Mouse (Mus musculus): ENCODE measurements around the gene Snx11.
A peak's percentile ranks its signal among the peaks of the same experiment; 100 is the strongest.

Gene Snx11

GRCm38 (mm10) chr11:96761984-96762383, 15.4 kb downstream of the Snx11 start:
- no peak for DNase-seq

GRCm38 (mm10) chr11:96760042-96760441, 17.3 kb downstream of the Snx11 start:
- DNase-seq, result peak; percentile 69

- DNase-seq, result no peak
Observed at GRCm38 (mm10) chr11:96758402-96758801, 19.0 kb downstream of the Snx11 start.

- no peak for DNase-seq
Observed at GRCm38 (mm10) chr11:96757421-96757820, 19.9 kb downstream of the Snx11 start.

GRCm38 (mm10) chr11:96755298-96755697, 22.1 kb downstream of the Snx11 start:
- DNase-seq, result no peak

- DNase-seq, result no peak
Observed at GRCm38 (mm10) chr11:96747555-96747954, 29.8 kb downstream of the Snx11 start.

- DNase-seq, result no peak
Observed at GRCm38 (mm10) chr11:96746648-96747047, 30.7 kb downstream of the Snx11 start.

- no peak for DNase-seq
Observed at GRCm38 (mm10) chr11:96743891-96744290, 33.5 kb downstream of the Snx11 start.

GRCm38 (mm10) chr11:96743000-96743399, 34.4 kb downstream of the Snx11 start:
- no peak for DNase-seq

- DNase-seq, result no peak
Observed at GRCm38 (mm10) chr11:96741995-96742394, 35.4 kb downstream of the Snx11 start.

GRCm38 (mm10) chr11:96740796-96741195, 36.6 kb downstream of the Snx11 start:
- DNase-seq, result no peak

- no peak for DNase-seq
Observed at GRCm38 (mm10) chr11:96737673-96738471, 39.5 kb downstream of the Snx11 start.

GRCm38 (mm10) chr11:96736361-96736760, 41.0 kb downstream of the Snx11 start:
- no peak for DNase-seq

- DNase-seq, result no peak
Observed at GRCm38 (mm10) chr11:96735908-96736307, 41.5 kb downstream of the Snx11 start.

GRCm38 (mm10) chr11:96732657-96733056, 44.7 kb downstream of the Snx11 start:
- DNase-seq, result no peak

GRCm38 (mm10) chr11:96730327-96730726, 47.0 kb downstream of the Snx11 start:
- DNase-seq, result no peak

GRCm38 (mm10) chr11:96729462-96729861, 47.9 kb downstream of the Snx11 start:
- DNase-seq, result no peak

- no peak for DNase-seq
Observed at GRCm38 (mm10) chr11:96728577-96728976, 48.8 kb downstream of the Snx11 start.

GRCm38 (mm10) chr11:96725833-96726232, 51.5 kb downstream of the Snx11 start:
- no peak for DNase-seq

- no peak for DNase-seq
Observed at GRCm38 (mm10) chr11:96718609-96719008, 58.8 kb downstream of the Snx11 start.

Measured in thymus, postnatal 14 days (tissue).